Mouse (Mus musculus): ENCODE measurements around the gene Atp11b. TPM values are rescaled to one million over a fixed set of nuclear protein-coding genes. Genes with fewer than 3 reads are reported as not detected.

The Atp11b gene
- polyA plus RNA-seq (2015; fragmentation: Nextera tagmentation; extraction: Ambion mirVana): 36.7 and 38.8 TPM in 2 replicates

- peak; percentile 92 for ATAC-seq (ENCODE audit: insufficient number of reproducible peaks, low FRiP score, low TSS enrichment, low read depth)
- peak within 1 kb of the TSS; percentile 44 for H3K4me2 ChIP-seq
- WGBS: under 1% methylated on average over 103 of the region's 114 CpGs
- H3K36me3 ChIP-seq: no peaks in the 10 kb centered on the region
- no peaks in the 10 kb centered on the region for H3K4me1 ChIP-seq
- H3K9ac ChIP-seq: peak within 1 kb of the TSS; percentile 80
- no peaks in the 10 kb centered on the region for H3K9me3 ChIP-seq
- no peaks in the 10 kb centered on the region for H3K27me3 ChIP-seq
- peak within 1 kb of the TSS; percentile 90 for H3K4me3 ChIP-seq
- H3K27ac ChIP-seq: peak within 1 kb of the TSS; percentile 92
These were observed at the start of gene Atp11b for GRCm38 (mm10) chr3:35753825-35754767. Gene Atp11b (plus strand): TSS chr3:35754106.

- Histone ChIP-seq H3K4me1 (no peaks in the 10 kb centered on the region), H3K36me3 (no peaks in the 10 kb centered on the region), H3K9me3 (no peaks in the 10 kb centered on the region), H3K4me3 (no peak overlapping the region), H3K4me2 (no peak overlapping the region), H3K27ac (no peak overlapping the region), H3K9ac (no peak overlapping the region), H3K27me3 (no peaks in the 10 kb centered on the region)
- ATAC-seq (ENCODE audit: insufficient number of reproducible peaks, low FRiP score, low TSS enrichment, low read depth): no peak
- 73% methylated on average over 4 of the region's 4 CpGs for WGBS
These were observed 49.6 kb upstream of the Atp11b start for GRCm38 (mm10) chr3:35704328-35704613.

GRCm38 (mm10) chr3:35719531-35720205 lies 34.2 kb upstream of the Atp11b start:
- no peak overlapping the region for H3K27ac ChIP-seq
- H3K9ac ChIP-seq: no peak overlapping the region
- H3K36me3 ChIP-seq: no peaks in the 10 kb centered on the region
- H3K4me2 ChIP-seq: no peak overlapping the region
- H3K4me1 ChIP-seq: no peaks in the 10 kb centered on the region
- H3K27me3 ChIP-seq: no peaks in the 10 kb centered on the region
- H3K4me3 ChIP-seq: no peak overlapping the region
- H3K9me3 ChIP-seq: no peaks in the 10 kb centered on the region
- 68% methylated on average over 8 of the region's 8 CpGs for WGBS
- ATAC-seq (ENCODE audit: insufficient number of reproducible peaks, low FRiP score, low TSS enrichment, low read depth): no peak

GRCm38 (mm10) chr3:35720801-35721200 lies 33.1 kb upstream of the Atp11b start:
- no peak overlapping the region for H3K4me2 ChIP-seq
- peak; percentile 14; the same call in 1 of the 2 replicates for ATAC-seq (ENCODE audit: insufficient number of reproducible peaks, low FRiP score, low TSS enrichment, low read depth)
- WGBS: 52% methylated on average over 3 of the region's 3 CpGs

GRCm38 (mm10) chr3:35721818-35722446 lies 32.0 kb upstream of the Atp11b start:
- Histone ChIP-seq H3K4me2 (no peak overlapping the region), H3K4me3 (no peak overlapping the region), H3K9ac (no peak overlapping the region), H3K27ac (0 out of 2 replicates have a peak overlapping the region, but pooled peaks have one; percentile 2), H3K36me3 (no peaks in the 10 kb centered on the region), H3K27me3 (no peaks in the 10 kb centered on the region), H3K4me1 (no peaks in the 10 kb centered on the region), H3K9me3 (no peaks in the 10 kb centered on the region)
- no peak for ATAC-seq (ENCODE audit: insufficient number of reproducible peaks, low FRiP score, low TSS enrichment, low read depth)
- WGBS: 74% methylated on average over 4 of the region's 4 CpGs

More at GRCm38 (mm10) chr3:35720801-35721200, 33.1 kb upstream of the Atp11b start:
- Histone ChIP-seq H3K27ac (no peak overlapping the region; the same call in 1 of the 2 replicates), H3K4me1 (no peaks in the 10 kb centered on the region), H3K9ac (no peak overlapping the region), H3K4me3 (no peak overlapping the region), H3K36me3 (no peaks in the 10 kb centered on the region), H3K9me3 (no peaks in the 10 kb centered on the region), H3K27me3 (no peaks in the 10 kb centered on the region)

- no peaks in the 10 kb centered on the region for H3K4me1 ChIP-seq
- H3K27me3 ChIP-seq: no peaks in the 10 kb centered on the region
- H3K27ac ChIP-seq: no peak overlapping the region
- H3K4me3 ChIP-seq: no peak overlapping the region
- no peak for ATAC-seq (ENCODE audit: insufficient number of reproducible peaks, low FRiP score, low TSS enrichment, low read depth)
- H3K4me2 ChIP-seq: no peak overlapping the region
- H3K36me3 ChIP-seq: no peaks in the 10 kb centered on the region
- 86% methylated on average over 7 of the region's 7 CpGs for WGBS
- H3K9ac ChIP-seq: no peak overlapping the region
- H3K9me3 ChIP-seq: no peaks in the 10 kb centered on the region
These were observed 31.1 kb upstream of the Atp11b start for GRCm38 (mm10) chr3:35722811-35723210.

GRCm38 (mm10) chr3:35723586-35724322 lies 30.2 kb upstream of the Atp11b start:
- WGBS: 63% methylated on average over 9 of the region's 9 CpGs
- no peak overlapping the region for H3K4me2 ChIP-seq
- no peaks in the 10 kb centered on the region for H3K9me3 ChIP-seq
- no peaks in the 10 kb centered on the region for H3K36me3 ChIP-seq
- no peaks in the 10 kb centered on the region for H3K4me1 ChIP-seq
- no peak for ATAC-seq (ENCODE audit: insufficient number of reproducible peaks, low FRiP score, low TSS enrichment, low read depth)
- H3K27ac ChIP-seq: no peak overlapping the region
- no peaks in the 10 kb centered on the region for H3K27me3 ChIP-seq
- no peak overlapping the region for H3K4me3 ChIP-seq
- H3K9ac ChIP-seq: no peak overlapping the region

- 37% methylated on average over 7 of the region's 7 CpGs for WGBS
- H3K27me3 ChIP-seq: no peaks in the 10 kb centered on the region
- no peak overlapping the region for H3K27ac ChIP-seq
- H3K9me3 ChIP-seq: no peaks in the 10 kb centered on the region
- H3K4me2 ChIP-seq: no peak overlapping the region
- no peak overlapping the region for H3K4me3 ChIP-seq
- no peaks in the 10 kb centered on the region for H3K36me3 ChIP-seq
- no peaks in the 10 kb centered on the region for H3K4me1 ChIP-seq
- ATAC-seq (ENCODE audit: insufficient number of reproducible peaks, low FRiP score, low TSS enrichment, low read depth): no peak
- no peak overlapping the region for H3K9ac ChIP-seq
These were observed 28.8 kb upstream of the Atp11b start for GRCm38 (mm10) chr3:35725096-35725495.

GRCm38 (mm10) chr3:35726936-35727335 lies 27.0 kb upstream of the Atp11b start:
- Histone ChIP-seq H3K27me3 (no peaks in the 10 kb centered on the region), H3K27ac (no peak overlapping the region), H3K4me2 (no peak overlapping the region), H3K4me3 (no peak overlapping the region), H3K9me3 (no peaks in the 10 kb centered on the region), H3K36me3 (no peaks in the 10 kb centered on the region), H3K4me1 (no peaks in the 10 kb centered on the region), H3K9ac (no peak overlapping the region)
- WGBS: 61% methylated on average over 1 of the region's 1 CpGs
- ATAC-seq (ENCODE audit: insufficient number of reproducible peaks, low FRiP score, low TSS enrichment, low read depth): no peak

- 65% methylated on average over 6 of the region's 6 CpGs for WGBS
- no peaks in the 10 kb centered on the region for H3K36me3 ChIP-seq
- H3K9ac ChIP-seq: no peak overlapping the region
- H3K27me3 ChIP-seq: no peaks in the 10 kb centered on the region
- H3K4me3 ChIP-seq: no peak overlapping the region
- H3K4me2 ChIP-seq: no peak overlapping the region
- no peaks in the 10 kb centered on the region for H3K4me1 ChIP-seq
- no peaks in the 10 kb centered on the region; the same call in 1 of the 2 replicates for H3K9me3 ChIP-seq
- no peak for ATAC-seq (ENCODE audit: insufficient number of reproducible peaks, low FRiP score, low TSS enrichment, low read depth)
- no peak overlapping the region for H3K27ac ChIP-seq
These were observed 24.4 kb upstream of the Atp11b start for GRCm38 (mm10) chr3:35729490-35729889.

GRCm38 (mm10) chr3:35731981-35732777 lies 21.7 kb upstream of the Atp11b start:
- no peaks in the 10 kb centered on the region for H3K4me1 ChIP-seq
- H3K27ac ChIP-seq: no peak overlapping the region
- no peak overlapping the region for H3K9ac ChIP-seq
- WGBS: 82% methylated on average over 10 of the region's 10 CpGs
- no peaks in the 10 kb centered on the region for H3K27me3 ChIP-seq
- no peak overlapping the region for H3K4me3 ChIP-seq
- no peaks in the 10 kb centered on the region for H3K36me3 ChIP-seq
- H3K4me2 ChIP-seq: no peak overlapping the region
- H3K9me3 ChIP-seq: no peaks in the 10 kb centered on the region; the same call in 1 of the 2 replicates
- no peak for ATAC-seq (ENCODE audit: insufficient number of reproducible peaks, low FRiP score, low TSS enrichment, low read depth)

Measured in limb, embryonic 15.5 days (tissue).